Mouse (Mus musculus): ENCODE measurements at regions not wholly inside any gene's neighbourhood (a gene's known extent, or its start where the extent isn't known, plus 50 kb on each side); places are given as distances from the start of the nearest gene placed in this dataset.

GRCm38 (mm10) chr2:48619042-48619441 is 194.9 kb upstream of the Acvr2a start:
- TF ChIP-seq CTCF (IDR thresholded peaks at IDR 0.05; ENCODE audit: extremely low read depth, insufficient read depth, low read length): no peak
- TF ChIP-seq POLR2A (IDR thresholded peaks at IDR 0.05; ENCODE audit: extremely low read depth, insufficient read depth, low read length): no peak

All from cortical plate, adult 2 months (tissue).